Mouse (Mus musculus): Measurements from ENCODE around the gene Fam43b.

Fam43b gene

GRCm38 (mm10) chr4:138379091-138379840 is 17.1 kb downstream of the Fam43b start:
- Histone ChIP-seq H3K27me3 (ENCODE audit: insufficient read depth, low read length) (peaks cover 7% of the 10 kb centered on the region; the same call in 1 of the 2 replicates), H3K4me1 (replicated peaks; ENCODE audit: low read depth, low read length) (peaks cover 33% of the 10 kb centered on the region), H3K9me3 (ENCODE audit: low read length) (no peaks in the 10 kb centered on the region), H3K36me3 (ENCODE audit: insufficient read depth, low read length) (no peaks in the 10 kb centered on the region), H3K4me3 (replicated peaks; ENCODE audit: low read length) (no peak overlapping the region)
- TF ChIP-seq POU5F1 (IDR thresholded peaks at IDR 0.05; ENCODE audit: borderline replicate concordance, low read length) (no peak), CTCF (conservative IDR thresholded peaks at IDR 0.05; ENCODE audit: low read length) (peak; percentile 41)

GRCm38 (mm10) chr4:138377526-138377925 is 18.8 kb downstream of the Fam43b start:
- peaks cover 22% of the 10 kb centered on the region for H3K4me1 ChIP-seq (replicated peaks; ENCODE audit: low read depth, low read length)
- peaks cover 7% of the 10 kb centered on the region; the same call in 1 of the 2 replicates for H3K27me3 ChIP-seq (ENCODE audit: insufficient read depth, low read length)
- no peak for TF ChIP-seq POU5F1 (IDR thresholded peaks at IDR 0.05; ENCODE audit: borderline replicate concordance, low read length)
- no peak for TF ChIP-seq NANOG (IDR thresholded peaks at IDR 0.05; ENCODE audit: borderline replicate concordance, low read length)
- TF ChIP-seq CTCF (conservative IDR thresholded peaks at IDR 0.05; ENCODE audit: low read length) = no peak
- H3K9me3 ChIP-seq (ENCODE audit: low read length) = no peaks in the 10 kb centered on the region
- no peak overlapping the region for H3K4me3 ChIP-seq (replicated peaks; ENCODE audit: low read length)
- H3K36me3 ChIP-seq (ENCODE audit: insufficient read depth, low read length) = no peaks in the 10 kb centered on the region

GRCm38 (mm10) chr4:138375117-138375516 is 21.2 kb downstream of the Fam43b start:
- Histone ChIP-seq H3K36me3 (ENCODE audit: insufficient read depth, low read length) (no peaks in the 10 kb centered on the region), H3K4me1 (replicated peaks; ENCODE audit: low read depth, low read length) (peaks cover 16% of the 10 kb centered on the region), H3K27me3 (ENCODE audit: insufficient read depth, low read length) (no peaks in the 10 kb centered on the region), H3K4me3 (replicated peaks; ENCODE audit: low read length) (no peak overlapping the region), H3K9me3 (ENCODE audit: low read length) (no peaks in the 10 kb centered on the region)
- TF ChIP-seq POU5F1 (IDR thresholded peaks at IDR 0.05; ENCODE audit: borderline replicate concordance, low read length) (no peak), CTCF (conservative IDR thresholded peaks at IDR 0.05; ENCODE audit: low read length) (0 out of 2 replicates have a peak, but pooled peaks have one; percentile 7)

DNA sequence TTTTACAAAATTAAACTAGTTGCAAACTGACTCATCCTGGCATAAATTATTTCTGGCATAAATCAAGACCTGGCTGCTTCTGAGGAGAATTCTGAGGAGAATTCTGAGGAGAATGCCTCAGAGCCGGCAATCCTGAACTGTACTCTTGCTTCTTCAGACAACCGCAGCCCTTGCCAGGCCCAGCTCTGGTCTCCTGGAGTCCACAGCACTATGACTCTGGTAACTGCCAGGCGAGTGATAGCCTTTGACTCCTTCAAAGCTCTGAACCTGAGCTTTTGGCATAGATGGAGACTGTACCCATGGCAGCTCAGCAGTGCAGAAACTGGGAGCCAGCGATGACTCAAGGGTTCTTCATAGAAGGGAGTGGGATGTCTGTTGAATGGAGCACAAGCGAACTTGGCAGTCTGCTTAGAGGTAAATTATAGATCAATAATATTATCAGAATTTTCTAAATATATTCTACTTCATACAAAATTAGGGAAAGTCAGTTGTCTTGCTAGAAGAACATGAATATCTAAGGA is 25.3 kb downstream of the Fam43b start:
- Histone ChIP-seq H3K4me3 (replicated peaks; ENCODE audit: low read length) (no peak overlapping the region), H3K4me1 (replicated peaks; ENCODE audit: low read depth, low read length) (peaks cover 19% of the 10 kb centered on the region), H3K27me3 (ENCODE audit: insufficient read depth, low read length) (peaks cover 34% of the 10 kb centered on the region), H3K36me3 (ENCODE audit: insufficient read depth, low read length) (no peaks in the 10 kb centered on the region), H3K9me3 (ENCODE audit: low read length) (no peaks in the 10 kb centered on the region)
- TF ChIP-seq CTCF (conservative IDR thresholded peaks at IDR 0.05; ENCODE audit: low read length) = no peak
- TF ChIP-seq POU5F1 (IDR thresholded peaks at IDR 0.05; ENCODE audit: borderline replicate concordance, low read length) = no peak

GRCm38 (mm10) chr4:138368498-138369260 is 27.6 kb downstream of the Fam43b start:
- peaks cover 24% of the 10 kb centered on the region for H3K4me1 ChIP-seq (replicated peaks; ENCODE audit: low read depth, low read length)
- H3K27me3 ChIP-seq (ENCODE audit: insufficient read depth, low read length) = peaks cover 39% of the 10 kb centered on the region
- no peak overlapping the region for H3K4me3 ChIP-seq (replicated peaks; ENCODE audit: low read length)
- H3K36me3 ChIP-seq (ENCODE audit: insufficient read depth, low read length) = no peaks in the 10 kb centered on the region
- TF ChIP-seq CTCF (conservative IDR thresholded peaks at IDR 0.05; ENCODE audit: low read length) = no peak
- TF ChIP-seq POU5F1 (IDR thresholded peaks at IDR 0.05; ENCODE audit: borderline replicate concordance, low read length) = no peak
- TF ChIP-seq NANOG (IDR thresholded peaks at IDR 0.05; ENCODE audit: borderline replicate concordance, low read length) = no peak
- H3K9me3 ChIP-seq (ENCODE audit: low read length) = no peaks in the 10 kb centered on the region

DNA sequence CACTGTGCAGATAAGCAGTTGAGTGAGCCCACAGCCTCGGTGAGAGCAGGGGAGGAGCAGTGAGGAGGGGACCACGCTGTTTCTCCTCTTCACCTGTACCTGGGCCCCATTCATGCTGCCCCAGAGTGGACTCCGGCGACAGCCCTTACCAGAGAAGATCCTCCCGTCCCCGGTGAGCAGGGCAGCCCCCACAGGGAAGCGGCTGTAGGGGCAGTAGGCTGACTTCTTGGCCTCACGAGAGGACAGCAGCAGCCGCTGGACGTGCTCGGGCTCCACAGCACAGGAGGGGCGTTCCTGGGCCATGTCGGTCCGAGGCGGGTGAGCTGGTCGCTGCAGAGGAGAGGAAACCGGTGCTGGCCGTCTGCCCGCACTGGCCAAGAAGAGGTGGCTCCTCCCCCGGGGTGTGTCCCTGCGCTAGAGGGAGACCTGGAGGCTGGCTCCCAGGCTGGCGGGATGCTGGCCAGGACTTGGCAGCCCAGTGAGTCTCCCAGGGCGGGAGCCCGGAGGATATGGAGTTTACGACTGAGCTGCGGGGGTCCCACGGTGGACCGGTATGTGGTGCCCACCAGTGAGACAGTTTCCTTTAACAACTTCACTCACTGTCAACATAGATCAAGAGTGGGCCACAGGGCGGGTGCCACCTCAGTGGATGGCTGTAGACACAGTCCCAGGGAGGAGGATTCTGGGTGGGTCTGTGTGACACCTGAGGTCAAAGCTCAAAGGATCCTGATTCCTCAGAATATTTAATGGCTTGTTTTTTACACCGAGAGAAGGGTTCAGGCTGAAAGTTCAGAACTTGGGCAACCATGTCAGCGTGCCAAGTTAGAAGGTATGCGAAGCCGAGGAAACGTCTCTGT is 28.5 kb downstream of the Fam43b start, which contains the start of gene Cda:
TSS of gene Cda (minus strand) at position 352 of the 857 bp plus-strand sequence.
- peaks cover 28% of the 10 kb centered on the region for H3K4me1 ChIP-seq (replicated peaks; ENCODE audit: low read depth, low read length)
- H3K4me3 ChIP-seq (replicated peaks; ENCODE audit: low read length) = peak within 1 kb of the TSS; percentile 72
- H3K36me3 ChIP-seq (ENCODE audit: insufficient read depth, low read length) = no peaks in the 10 kb centered on the region
- H3K27me3 ChIP-seq (ENCODE audit: insufficient read depth, low read length) = peaks cover 39% of the 10 kb centered on the region
- TF ChIP-seq NANOG (IDR thresholded peaks at IDR 0.05; ENCODE audit: borderline replicate concordance, low read length) (no peak), POU5F1 (IDR thresholded peaks at IDR 0.05; ENCODE audit: borderline replicate concordance, low read length) (no peak), CTCF (conservative IDR thresholded peaks at IDR 0.05; ENCODE audit: low read length) (no peak)
- H3K9me3 ChIP-seq (ENCODE audit: low read length) = no peaks in the 10 kb centered on the region

DNA sequence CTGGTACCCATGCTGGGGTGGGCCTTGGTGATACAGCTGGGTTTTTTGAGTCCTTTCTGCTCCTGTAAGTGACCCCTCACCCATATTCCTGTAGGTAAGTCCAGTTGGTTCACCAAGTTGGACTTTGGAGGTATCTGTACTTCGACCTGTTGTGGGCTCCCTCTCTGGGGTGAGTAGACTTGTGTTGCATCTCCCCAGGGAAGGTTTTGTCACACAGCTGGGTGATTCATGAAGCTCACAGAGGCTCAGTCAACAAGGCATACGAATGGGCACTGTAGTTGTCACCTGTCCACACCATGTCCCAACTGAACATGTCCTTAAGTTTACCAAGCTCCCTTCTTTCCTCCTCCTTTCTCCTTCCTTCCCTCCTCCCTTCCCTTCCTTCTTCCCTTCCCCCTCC is 29.8 kb downstream of the Fam43b start:
- H3K9me3 ChIP-seq (ENCODE audit: low read length) = no peaks in the 10 kb centered on the region
- H3K4me3 ChIP-seq (replicated peaks; ENCODE audit: low read length) = no peak overlapping the region
- H3K4me1 ChIP-seq (replicated peaks; ENCODE audit: low read depth, low read length) = peaks cover 40% of the 10 kb centered on the region
- TF ChIP-seq POU5F1 (IDR thresholded peaks at IDR 0.05; ENCODE audit: borderline replicate concordance, low read length) = no peak
- no peak for TF ChIP-seq NANOG (IDR thresholded peaks at IDR 0.05; ENCODE audit: borderline replicate concordance, low read length)
- no peak for TF ChIP-seq CTCF (conservative IDR thresholded peaks at IDR 0.05; ENCODE audit: low read length)
- no peaks in the 10 kb centered on the region for H3K36me3 ChIP-seq (ENCODE audit: insufficient read depth, low read length)
- H3K27me3 ChIP-seq (ENCODE audit: insufficient read depth, low read length) = peaks cover 39% of the 10 kb centered on the region

- Histone ChIP-seq H3K4me1 (replicated peaks; ENCODE audit: low read depth, low read length) (peaks cover 56% of the 10 kb centered on the region), H3K9me3 (ENCODE audit: low read length) (no peaks in the 10 kb centered on the region), H3K36me3 (ENCODE audit: insufficient read depth, low read length) (no peaks in the 10 kb centered on the region), H3K4me3 (replicated peaks; ENCODE audit: low read length) (no peak overlapping the region), H3K27me3 (ENCODE audit: insufficient read depth, low read length) (peaks cover 28% of the 10 kb centered on the region)
- TF ChIP-seq CTCF (conservative IDR thresholded peaks at IDR 0.05; ENCODE audit: low read length) = no peak
- TF ChIP-seq NANOG (IDR thresholded peaks at IDR 0.05; ENCODE audit: borderline replicate concordance, low read length) = no peak
- TF ChIP-seq POU5F1 (IDR thresholded peaks at IDR 0.05; ENCODE audit: borderline replicate concordance, low read length) = no peak
Observed at GRCm38 (mm10) chr4:138363511-138363910, 32.8 kb downstream of the Fam43b start.

Measured in E14TG2a.4 (cell line).